Mouse (Mus musculus): ENCODE results near the gene Rpl35. TPM values are rescaled to one million over a fixed set of nuclear protein-coding genes. Genes with fewer than 3 reads are reported as not detected.

Gene Rpl35
- polyA plus RNA-seq, 1 experiment from 2014 or later = 1,431 TPM

Other genes with a start within 250 kb of the Rpl35 start
- gene Nr6a1, start 77.9 kb downstream of the Rpl35 start, polyA plus RNA-seq (2015; fragmentation: Nextera tagmentation; extraction: Ambion mirVana) = 0.42 and 0.44 TPM in 2 replicates
- 4.7 and 6.9 TPM in 2 replicates for gene Olfml2a, start 73.6 kb downstream of the Rpl35 start, polyA plus RNA-seq (2015; fragmentation: Nextera tagmentation; extraction: Ambion mirVana)
- gene Wdr38, start 8.1 kb downstream of the Rpl35 start, polyA plus RNA-seq (2015; fragmentation: Nextera tagmentation; extraction: Ambion mirVana) = 2.6 and 3.0 TPM in 2 replicates
- gene Arpc5l, start 276 bp downstream of the Rpl35 start, polyA plus RNA-seq (2015; fragmentation: Nextera tagmentation; extraction: Ambion mirVana) = 185 and 199 TPM in 2 replicates
- 27.5 and 30.2 TPM in 2 replicates for gene Golga1, start 59.9 kb upstream of the Rpl35 start, polyA plus RNA-seq (2015; fragmentation: Nextera tagmentation; extraction: Ambion mirVana)
- 5.9 and 6.1 TPM in 2 replicates for gene Scai, start 185.1 kb upstream of the Rpl35 start, polyA plus RNA-seq (2015; fragmentation: Nextera tagmentation; extraction: Ambion mirVana)
- gene Ppp6c, start 220.8 kb upstream of the Rpl35 start, polyA plus RNA-seq (2015; fragmentation: Nextera tagmentation; extraction: Ambion mirVana) = 120 and 129 TPM in 2 replicates